Mouse (Mus musculus) liver, embryonic 14.5 days (tissue): ENCODE measurements at regions not wholly inside any gene's neighbourhood (a gene's known extent, or its start where the extent isn't known, plus 50 kb on each side); places are given as distances from the start of the nearest gene placed in this dataset.

Experiments
- CTCF ChIP-seq: IDR thresholded peaks from 2 replicates; pipeline ENCODE4 v1.5.1; 2016; ENCODE audit warnings: antibody characterized with exemption, low read depth, control low read depth
- EP300 ChIP-seq: IDR thresholded peaks from 2 replicates; pipeline ENCODE4 v1.6.1; 2016; ENCODE audit warnings: antibody characterized with exemption, low read depth

DNA sequence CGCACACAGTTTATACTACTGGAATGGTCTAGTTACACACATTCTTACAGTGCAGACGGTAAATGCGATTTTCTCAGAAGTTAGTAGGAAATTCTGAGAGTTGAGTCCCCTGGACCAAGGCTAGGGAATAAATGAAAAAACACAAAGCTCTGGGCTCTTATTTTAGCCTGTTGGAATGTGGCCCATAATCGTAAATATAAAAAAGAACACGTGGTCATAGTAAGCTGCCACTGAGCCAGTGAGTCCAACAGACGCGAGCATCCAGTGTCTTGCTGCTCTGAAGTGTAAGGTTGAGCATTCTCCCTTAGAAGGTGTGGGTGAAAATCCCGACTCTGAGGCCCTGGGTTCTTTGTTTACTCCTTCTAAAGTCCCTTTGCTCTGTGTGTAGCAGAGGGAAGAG, 136.8 kb upstream of the Hmgn3 start:
- TF ChIP-seq CTCF (no peak), EP300 (no peak)
